Mouse (Mus musculus): ENCODE measurements around the gene Incenp. TPM values are rescaled to one million over a fixed set of nuclear protein-coding genes. Genes with fewer than 3 reads are reported as not detected.
"Not testable (repeated sequence)": the region's sequence is repeated elsewhere in the genome, so short reads cannot be mapped to it uniquely, and the experiment has no call there.

Incenp gene
- polyA plus RNA-seq, 1 experiment from 2014 or later: 21.7 TPM

- Histone ChIP-seq H3K27me3 (ENCODE audit: control insufficient read depth, insufficient read depth, low read length) (no peaks in the 10 kb centered on the region), H3K36me3 (ENCODE audit: control insufficient read depth, insufficient read depth, low read length) (no peaks in the 10 kb centered on the region), H3K4me1 (ENCODE audit: control insufficient read depth, insufficient read depth, low read length) (no peaks in the 10 kb centered on the region), H3K9me3 (ENCODE audit: control insufficient read depth, low read length) (no peaks in the 10 kb centered on the region), H3K4me2 (ENCODE audit: low read length) (no peak overlapping the region), H3K9ac (replicated peaks; ENCODE audit: low read length) (no peak overlapping the region), H3K27ac (replicated peaks; ENCODE audit: low read depth, low read length) (no peak overlapping the region), H3K4me3 (replicated peaks; ENCODE audit: low read depth, low read length) (no peak overlapping the region)
- 81% methylated on average over 5 of the region's 5 CpGs for WGBS
- no peak for DNase-seq
- no peak for ATAC-seq (ENCODE audit: low FRiP score, low TSS enrichment)
Observed at GRCm38 (mm10) chr19:9909351-9909750, 10.0 kb upstream of the Incenp start.

- H3K4me3 ChIP-seq (replicated peaks; ENCODE audit: low read depth, low read length); DNase-seq; H3K27me3 ChIP-seq (ENCODE audit: control insufficient read depth, insufficient read depth, low read length); H3K36me3 ChIP-seq (ENCODE audit: control insufficient read depth, insufficient read depth, low read length); H3K9me3 ChIP-seq (ENCODE audit: control insufficient read depth, low read length); H3K27ac ChIP-seq (replicated peaks; ENCODE audit: low read depth, low read length); ATAC-seq (ENCODE audit: low FRiP score, low TSS enrichment); H3K9ac ChIP-seq (replicated peaks; ENCODE audit: low read length); H3K4me2 ChIP-seq (ENCODE audit: low read length): not testable (repeated sequence)
- H3K4me1 ChIP-seq (ENCODE audit: control insufficient read depth, insufficient read depth, low read length): peaks cover 16% of the 10 kb centered on the region
- 95% methylated on average over 2 of the region's 2 CpGs for WGBS
Observed at GRCm38 (mm10) chr19:9900696-9901095, 1.3 kb upstream of the Incenp start.

GRCm38 (mm10) chr19:9899780-9900146 lies 412 bp upstream of the Incenp start:
- ATAC-seq (ENCODE audit: low FRiP score, low TSS enrichment) (peak; percentile 73), DNase-seq (no peak)
- H3K9me3 ChIP-seq (ENCODE audit: control insufficient read depth, low read length): no peaks in the 10 kb centered on the region
- 8% methylated on average over 10 of the region's 10 CpGs for WGBS
- no peaks in the 10 kb centered on the region for H3K27me3 ChIP-seq (ENCODE audit: control insufficient read depth, insufficient read depth, low read length)
- H3K4me1 ChIP-seq (ENCODE audit: control insufficient read depth, insufficient read depth, low read length): peaks cover 16% of the 10 kb centered on the region
- peak overlapping the region; percentile 74 for H3K4me3 ChIP-seq (replicated peaks; ENCODE audit: low read depth, low read length)
- H3K4me2 ChIP-seq (ENCODE audit: low read length): peak overlapping the region; percentile 49
- peak overlapping the region; percentile 80 for H3K27ac ChIP-seq (replicated peaks; ENCODE audit: low read depth, low read length)
- peak overlapping the region; percentile 39 for H3K9ac ChIP-seq (replicated peaks; ENCODE audit: low read length)
- peaks cover 5% of the 10 kb centered on the region; the same call in 1 of the 2 replicates for H3K36me3 ChIP-seq (ENCODE audit: control insufficient read depth, insufficient read depth, low read length)

DNA sequence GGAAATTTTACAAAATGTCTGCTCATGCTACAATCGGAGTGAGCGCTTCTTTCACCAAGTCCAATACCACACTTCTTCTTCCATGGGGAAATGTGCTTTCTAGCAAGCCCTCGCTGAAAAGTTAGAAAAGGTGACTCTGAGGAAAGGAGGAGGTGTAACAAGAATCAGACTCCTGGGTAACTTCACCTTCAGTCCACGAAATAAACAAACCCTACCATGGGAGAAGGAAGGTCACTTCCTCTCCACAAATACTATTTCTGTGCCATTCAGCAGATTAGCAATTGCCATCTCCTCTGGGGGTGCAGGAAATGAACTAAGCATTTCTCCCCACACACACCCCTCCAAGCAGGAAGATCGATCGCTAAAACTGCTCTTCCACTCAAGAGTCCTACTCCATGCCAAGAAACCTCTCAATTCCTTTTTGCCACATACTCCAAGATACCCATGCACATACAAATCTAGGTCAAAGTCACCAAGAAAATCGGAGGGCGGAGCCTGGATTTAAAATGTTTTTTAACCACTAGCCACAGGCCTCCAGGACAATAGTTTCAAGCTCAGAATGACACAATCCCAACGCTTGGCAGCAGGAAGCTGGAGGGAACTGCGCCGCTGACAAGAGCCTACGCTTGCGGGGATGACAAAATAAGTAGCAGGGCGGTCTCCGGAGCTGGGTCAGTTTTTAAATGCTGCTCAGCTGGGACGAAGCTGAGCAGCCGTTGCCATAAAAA lies 848 bp downstream of the Incenp start:
- ATAC-seq (ENCODE audit: low FRiP score, low TSS enrichment) (no peak), DNase-seq (no peak)
- Histone ChIP-seq H3K4me1 (ENCODE audit: control insufficient read depth, insufficient read depth, low read length) (peaks cover 16% of the 10 kb centered on the region), H3K27me3 (ENCODE audit: control insufficient read depth, insufficient read depth, low read length) (no peaks in the 10 kb centered on the region), H3K4me3 (replicated peaks; ENCODE audit: low read depth, low read length) (peak overlapping the region; percentile 74), H3K9ac (replicated peaks; ENCODE audit: low read length) (peak overlapping the region; percentile 62), H3K4me2 (ENCODE audit: low read length) (peak overlapping the region; percentile 89), H3K9me3 (ENCODE audit: control insufficient read depth, low read length) (no peaks in the 10 kb centered on the region), H3K27ac (replicated peaks; ENCODE audit: low read depth, low read length) (no peak overlapping the region), H3K36me3 (ENCODE audit: control insufficient read depth, insufficient read depth, low read length) (peaks cover 17% of the 10 kb centered on the region)
- 11% methylated on average over 17 of the region's 17 CpGs for WGBS

DNA sequence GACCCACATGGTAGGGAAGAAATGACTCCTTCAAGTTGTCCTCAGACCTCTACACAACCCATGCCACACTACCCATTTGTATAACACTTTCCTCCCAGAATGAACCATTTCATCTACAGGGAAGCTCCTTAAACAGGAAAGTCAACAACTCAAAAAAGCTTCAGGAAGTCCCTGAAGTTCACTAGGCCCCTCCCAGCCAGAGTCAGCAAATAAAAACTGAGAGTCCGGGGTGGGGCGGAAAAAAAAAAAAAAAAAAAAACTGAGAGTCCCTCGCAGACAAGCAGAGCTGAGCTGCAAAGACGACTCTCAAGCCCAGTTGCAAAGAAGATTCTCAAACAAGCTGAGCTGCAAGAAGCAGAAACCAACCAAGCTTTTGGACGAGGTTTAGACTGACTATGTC lies 3.3 kb downstream of the Incenp start:
- ATAC-seq (ENCODE audit: low FRiP score, low TSS enrichment) (no peak), DNase-seq (no peak)
- Histone ChIP-seq H3K36me3 (ENCODE audit: control insufficient read depth, insufficient read depth, low read length) (peaks cover 37% of the 10 kb centered on the region), H3K9me3 (ENCODE audit: control insufficient read depth, low read length) (no peaks in the 10 kb centered on the region), H3K4me1 (ENCODE audit: control insufficient read depth, insufficient read depth, low read length) (peaks cover 16% of the 10 kb centered on the region), H3K4me2 (ENCODE audit: low read length) (no peak overlapping the region), H3K27ac (replicated peaks; ENCODE audit: low read depth, low read length) (no peak overlapping the region), H3K9ac (replicated peaks; ENCODE audit: low read length) (no peak overlapping the region), H3K27me3 (ENCODE audit: control insufficient read depth, insufficient read depth, low read length) (no peaks in the 10 kb centered on the region), H3K4me3 (replicated peaks; ENCODE audit: low read depth, low read length) (no peak overlapping the region)
- WGBS: 82% methylated on average over 5 of the region's 5 CpGs

DNA sequence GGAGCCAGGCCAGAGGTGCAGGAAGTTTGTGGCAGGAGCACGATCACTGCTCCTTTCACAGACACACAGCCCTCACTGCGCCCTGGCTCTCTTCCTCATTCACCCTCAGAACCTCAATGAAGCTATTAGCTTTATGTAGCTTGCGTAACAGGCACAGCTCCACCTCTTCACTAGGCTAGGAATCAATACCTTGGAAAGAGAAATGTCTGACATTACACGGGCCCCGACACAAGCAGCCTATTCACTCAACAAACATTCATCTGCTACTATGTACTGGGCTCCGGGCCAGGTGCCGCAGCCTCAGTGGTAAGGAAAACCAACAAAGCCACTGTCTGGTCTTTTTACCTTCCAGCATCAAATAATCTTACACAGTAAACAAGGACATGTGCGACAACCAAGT lies 12.6 kb downstream of the Incenp start:
- DNase-seq (no peak), ATAC-seq (ENCODE audit: low FRiP score, low TSS enrichment) (no peak)
- Histone ChIP-seq H3K4me1 (ENCODE audit: control insufficient read depth, insufficient read depth, low read length) (no peaks in the 10 kb centered on the region), H3K27me3 (ENCODE audit: control insufficient read depth, insufficient read depth, low read length) (no peaks in the 10 kb centered on the region), H3K9ac (replicated peaks; ENCODE audit: low read length) (no peak overlapping the region), H3K4me2 (ENCODE audit: low read length) (no peak overlapping the region), H3K9me3 (ENCODE audit: control insufficient read depth, low read length) (no peaks in the 10 kb centered on the region), H3K4me3 (replicated peaks; ENCODE audit: low read depth, low read length) (no peak overlapping the region), H3K36me3 (ENCODE audit: control insufficient read depth, insufficient read depth, low read length) (peaks cover 60% of the 10 kb centered on the region), H3K27ac (replicated peaks; ENCODE audit: low read depth, low read length) (no peak overlapping the region)
- 93% methylated on average over 8 of the region's 8 CpGs for WGBS

GRCm38 (mm10) chr19:9886348-9886747 lies 13.0 kb downstream of the Incenp start:
- Histone ChIP-seq H3K27me3 (ENCODE audit: control insufficient read depth, insufficient read depth, low read length) (no peaks in the 10 kb centered on the region), H3K9me3 (ENCODE audit: control insufficient read depth, low read length) (no peaks in the 10 kb centered on the region), H3K4me3 (replicated peaks; ENCODE audit: low read depth, low read length) (no peak overlapping the region), H3K36me3 (ENCODE audit: control insufficient read depth, insufficient read depth, low read length) (peaks cover 62% of the 10 kb centered on the region), H3K27ac (replicated peaks; ENCODE audit: low read depth, low read length) (no peak overlapping the region), H3K4me1 (ENCODE audit: control insufficient read depth, insufficient read depth, low read length) (no peaks in the 10 kb centered on the region), H3K9ac (replicated peaks; ENCODE audit: low read length) (no peak overlapping the region), H3K4me2 (ENCODE audit: low read length) (no peak overlapping the region)
- WGBS: 81% methylated on average over 1 of the region's 1 CpGs
- ATAC-seq (ENCODE audit: low FRiP score, low TSS enrichment) (no peak), DNase-seq (no peak)

GRCm38 (mm10) chr19:9878186-9878835 lies 21.0 kb downstream of the Incenp start:
- Histone ChIP-seq H3K4me3 (replicated peaks; ENCODE audit: low read depth, low read length) (no peak overlapping the region), H3K27ac (replicated peaks; ENCODE audit: low read depth, low read length) (no peak overlapping the region), H3K4me2 (ENCODE audit: low read length) (no peak overlapping the region), H3K36me3 (ENCODE audit: control insufficient read depth, insufficient read depth, low read length) (peaks cover 78% of the 10 kb centered on the region), H3K27me3 (ENCODE audit: control insufficient read depth, insufficient read depth, low read length) (no peaks in the 10 kb centered on the region), H3K9ac (replicated peaks; ENCODE audit: low read length) (no peak overlapping the region), H3K9me3 (ENCODE audit: control insufficient read depth, low read length) (no peaks in the 10 kb centered on the region), H3K4me1 (ENCODE audit: control insufficient read depth, insufficient read depth, low read length) (no peaks in the 10 kb centered on the region)
- DNase-seq (no peak), ATAC-seq (ENCODE audit: low FRiP score, low TSS enrichment) (no peak)
- WGBS: 95% methylated on average over 20 of the region's 20 CpGs

GRCm38 (mm10) chr19:9865466-9865865 lies 33.9 kb downstream of the Incenp start:
- Histone ChIP-seq H3K27ac (replicated peaks; ENCODE audit: low read depth, low read length) (no peak overlapping the region), H3K4me2 (ENCODE audit: low read length) (no peak overlapping the region), H3K9me3 (ENCODE audit: control insufficient read depth, low read length) (no peaks in the 10 kb centered on the region), H3K27me3 (ENCODE audit: control insufficient read depth, insufficient read depth, low read length) (no peaks in the 10 kb centered on the region), H3K36me3 (ENCODE audit: control insufficient read depth, insufficient read depth, low read length) (peaks cover under 1% of the 10 kb centered on the region; the same call in 1 of the 2 replicates), H3K4me1 (ENCODE audit: control insufficient read depth, insufficient read depth, low read length) (no peaks in the 10 kb centered on the region), H3K4me3 (replicated peaks; ENCODE audit: low read depth, low read length) (no peak overlapping the region), H3K9ac (replicated peaks; ENCODE audit: low read length) (no peak overlapping the region)
- ATAC-seq (ENCODE audit: low FRiP score, low TSS enrichment): no peak
- DNase-seq: no peak

Data from midbrain, embryonic 14.5 days (tissue).